Mouse (Mus musculus) midbrain, embryonic 15.5 days (tissue): ENCODE measurements around the gene Rcan1. TPM values are rescaled to one million over a fixed set of nuclear protein-coding genes. Genes with fewer than 3 reads are reported as not detected.

Experiments used
- ATAC-seq: fragments of 200-750 bp; cut with Nextera tagmentation; replicated peaks from 2 replicates; pipeline ENCODE4 v1.8.0; 2017; ENCODE audit warnings: moderate TSS enrichment
- H3K27ac ChIP-seq: fragments of 300-500 bp; sonication (generic); 2 replicates; pipeline ENCODE4 v1.5.1; 2015; ENCODE audit warnings: mild to moderate bottlenecking, inconsistent platforms
- H3K27me3 ChIP-seq: fragments of 300-500 bp; sonication (generic); replicated peaks from 2 replicates; pipeline ENCODE4 v1.6.1; 2015; ENCODE audit warnings: inconsistent platforms
- H3K36me3 ChIP-seq: fragments of 300-500 bp; sonication (generic); replicated peaks from 2 replicates; pipeline ENCODE4 v1.6.1; 2015; ENCODE audit warnings: inconsistent platforms
- H3K4me1 ChIP-seq: fragments of 300-500 bp; sonication (generic); 2 replicates; pipeline ENCODE4 v1.6.1; 2015; ENCODE audit warnings: inconsistent platforms
- H3K4me2 ChIP-seq: fragments of 300-500 bp; sonication (generic); 2 replicates; pipeline ENCODE4 v1.6.1; 2015; ENCODE audit warnings: inconsistent platforms, mild to moderate bottlenecking, moderate library complexity
- H3K4me3 ChIP-seq: fragments of 300-500 bp; sonication (generic); 2 replicates; pipeline ENCODE4 v1.5.1; 2015; ENCODE audit warnings: mild to moderate bottlenecking, inconsistent platforms
- H3K9ac ChIP-seq: fragments of 300-500 bp; sonication (generic); 2 replicates; pipeline ENCODE4 v1.6.1; 2015; ENCODE audit warnings: mild to moderate bottlenecking, inconsistent platforms
- H3K9me3 ChIP-seq: fragments of 300-500 bp; sonication (generic); 2 replicates; pipeline ENCODE4 v1.6.1; 2016; ENCODE audit warnings: inconsistent platforms
- WGBS: fragments of 180-500 bp; shearing (Covaris S2); methylation state at CpG from one replicate; pipeline ENCODE4 v1.1.7; 2015; ENCODE audit warnings: mixed read lengths; 5-methylcytosine and 5-hydroxymethylcytosine counted together
- polyA plus RNA-seq: library from polyadenylated mRNA; unstranded; fragments of >200 nt; fragmentation: Nextera tagmentation; extraction: Ambion mirVana; gene quantifications from 2 replicates; pipeline ENCODE4 v1.2.1, GENCODE M21; 2015

Gene Rcan1
- polyA plus RNA-seq, 1 experiment from 2014 or later: 82.1 TPM

GRCm38 (mm10) chr16:92449080-92449479, 21.6 kb downstream of the Rcan1 start:
- WGBS: 93% methylated on average over 14 of the region's 14 CpGs
- H3K9me3 ChIP-seq: no peaks in the 10 kb centered on the region
- H3K36me3 ChIP-seq: no peaks in the 10 kb centered on the region
- H3K4me3 ChIP-seq: no peak overlapping the region
- no peak overlapping the region for H3K4me2 ChIP-seq
- no peaks in the 10 kb centered on the region for H3K4me1 ChIP-seq
- H3K27me3 ChIP-seq: no peaks in the 10 kb centered on the region
- no peak overlapping the region for H3K27ac ChIP-seq
- no peak overlapping the region for H3K9ac ChIP-seq
- no peak for ATAC-seq

- no peaks in the 10 kb centered on the region for H3K36me3 ChIP-seq
- H3K9ac ChIP-seq: no peak overlapping the region
- 54% methylated on average over 10 of the region's 10 CpGs for WGBS
- H3K4me1 ChIP-seq: peaks cover 12% of the 10 kb centered on the region; the same call in 1 of the 2 replicates
- no peaks in the 10 kb centered on the region for H3K27me3 ChIP-seq
- no peaks in the 10 kb centered on the region for H3K9me3 ChIP-seq
- ATAC-seq: no peak
- H3K4me2 ChIP-seq: no peak overlapping the region
- H3K4me3 ChIP-seq: no peak overlapping the region
- no peak overlapping the region for H3K27ac ChIP-seq
Observed at GRCm38 (mm10) chr16:92445377-92445776, 25.3 kb downstream of the Rcan1 start.

- H3K4me1 ChIP-seq: peaks cover 16% of the 10 kb centered on the region
- ATAC-seq: no peak
- no peak overlapping the region for H3K27ac ChIP-seq
- H3K9ac ChIP-seq: no peak overlapping the region
- H3K9me3 ChIP-seq: no peaks in the 10 kb centered on the region
- H3K4me3 ChIP-seq: no peak overlapping the region
- H3K36me3 ChIP-seq: no peaks in the 10 kb centered on the region
- no peaks in the 10 kb centered on the region for H3K27me3 ChIP-seq
- no peak overlapping the region for H3K4me2 ChIP-seq
- 74% methylated on average over 13 of the region's 13 CpGs for WGBS
Observed at GRCm38 (mm10) chr16:92443644-92444113, 27.0 kb downstream of the Rcan1 start.

GRCm38 (mm10) chr16:92442946-92443345, 27.7 kb downstream of the Rcan1 start:
- no peaks in the 10 kb centered on the region for H3K36me3 ChIP-seq
- no peaks in the 10 kb centered on the region for H3K9me3 ChIP-seq
- H3K4me1 ChIP-seq: peaks cover 20% of the 10 kb centered on the region
- no peak overlapping the region for H3K4me2 ChIP-seq
- H3K9ac ChIP-seq: no peak overlapping the region
- H3K4me3 ChIP-seq: no peak overlapping the region
- no peak for ATAC-seq
- no peaks in the 10 kb centered on the region for H3K27me3 ChIP-seq
- no peak overlapping the region for H3K27ac ChIP-seq
- 92% methylated on average over 4 of the region's 4 CpGs for WGBS

GRCm38 (mm10) chr16:92442150-92442549, 28.5 kb downstream of the Rcan1 start:
- Histone ChIP-seq H3K27me3 (no peaks in the 10 kb centered on the region), H3K36me3 (no peaks in the 10 kb centered on the region)
- no peak for ATAC-seq

GRCm38 (mm10) chr16:92441203-92441602, 29.5 kb downstream of the Rcan1 start:
- Histone ChIP-seq H3K27me3 (no peaks in the 10 kb centered on the region), H3K36me3 (no peaks in the 10 kb centered on the region), H3K27ac (no peak overlapping the region), H3K4me1 (peaks cover 23% of the 10 kb centered on the region), H3K9ac (no peak overlapping the region), H3K9me3 (no peaks in the 10 kb centered on the region), H3K4me3 (no peak overlapping the region), H3K4me2 (no peak overlapping the region)
- ATAC-seq: no peak
- 68% methylated on average over 3 of the region's 3 CpGs for WGBS

More at GRCm38 (mm10) chr16:92442150-92442549, 28.5 kb downstream of the Rcan1 start:
- no peaks in the 10 kb centered on the region for H3K9me3 ChIP-seq
- WGBS: 94% methylated on average over 11 of the region's 11 CpGs
- peaks cover 23% of the 10 kb centered on the region for H3K4me1 ChIP-seq
- H3K4me3 ChIP-seq: no peak overlapping the region
- no peak overlapping the region for H3K4me2 ChIP-seq
- H3K9ac ChIP-seq: no peak overlapping the region
- H3K27ac ChIP-seq: no peak overlapping the region

GRCm38 (mm10) chr16:92440229-92440628, 30.4 kb downstream of the Rcan1 start:
- ATAC-seq: no peak
- 68% methylated on average over 8 of the region's 8 CpGs for WGBS
- H3K27me3 ChIP-seq: no peaks in the 10 kb centered on the region
- no peaks in the 10 kb centered on the region for H3K36me3 ChIP-seq
- no peak overlapping the region for H3K9ac ChIP-seq
- H3K4me3 ChIP-seq: no peak overlapping the region
- no peaks in the 10 kb centered on the region for H3K9me3 ChIP-seq
- H3K27ac ChIP-seq: peak overlapping the region; percentile 7; the same call in 1 of the 2 replicates
- H3K4me1 ChIP-seq: peaks cover 27% of the 10 kb centered on the region
- H3K4me2 ChIP-seq: no peak overlapping the region

- Histone ChIP-seq H3K4me2 (no peak overlapping the region), H3K27ac (no peak overlapping the region), H3K9ac (no peak overlapping the region), H3K27me3 (no peaks in the 10 kb centered on the region), H3K4me3 (no peak overlapping the region), H3K4me1 (peaks cover 27% of the 10 kb centered on the region), H3K9me3 (no peaks in the 10 kb centered on the region), H3K36me3 (no peaks in the 10 kb centered on the region)
- no peak for ATAC-seq
- WGBS: 64% methylated on average over 2 of the region's 2 CpGs
Observed at GRCm38 (mm10) chr16:92439775-92440174, 30.9 kb downstream of the Rcan1 start.

GRCm38 (mm10) chr16:92435431-92435985, 35.2 kb downstream of the Rcan1 start:
- H3K27me3 ChIP-seq: no peaks in the 10 kb centered on the region
- H3K4me1 ChIP-seq: peaks cover 15% of the 10 kb centered on the region; the same call in 1 of the 2 replicates
- peak; percentile 48 for ATAC-seq
- H3K36me3 ChIP-seq: no peaks in the 10 kb centered on the region
- 75% methylated on average over 18 of the region's 18 CpGs for WGBS
- H3K4me2 ChIP-seq: no peak overlapping the region
- peak overlapping the region; percentile 13; the same call in 1 of the 2 replicates for H3K27ac ChIP-seq
- no peaks in the 10 kb centered on the region for H3K9me3 ChIP-seq
- no peak overlapping the region for H3K9ac ChIP-seq
- no peak overlapping the region for H3K4me3 ChIP-seq

GRCm38 (mm10) chr16:92433176-92433575, 37.5 kb downstream of the Rcan1 start:
- H3K4me3 ChIP-seq: no peak overlapping the region
- WGBS: 93% methylated on average over 3 of the region's 3 CpGs
- ATAC-seq: no peak

GRCm38 (mm10) chr16:92430731-92431130, 39.9 kb downstream of the Rcan1 start:
- Histone ChIP-seq H3K9me3 (no peaks in the 10 kb centered on the region), H3K4me2 (no peak overlapping the region), H3K36me3 (no peaks in the 10 kb centered on the region), H3K27me3 (no peaks in the 10 kb centered on the region), H3K27ac (no peak overlapping the region), H3K9ac (no peak overlapping the region), H3K4me1 (peaks cover 15% of the 10 kb centered on the region; the same call in 1 of the 2 replicates), H3K4me3 (no peak overlapping the region)
- 93% methylated on average over 8 of the region's 8 CpGs for WGBS
- no peak for ATAC-seq

More at GRCm38 (mm10) chr16:92433176-92433575, 37.5 kb downstream of the Rcan1 start:
- no peak overlapping the region for H3K27ac ChIP-seq
- no peaks in the 10 kb centered on the region for H3K27me3 ChIP-seq
- H3K4me1 ChIP-seq: peaks cover 10% of the 10 kb centered on the region
- H3K36me3 ChIP-seq: no peaks in the 10 kb centered on the region
- no peaks in the 10 kb centered on the region for H3K9me3 ChIP-seq
- H3K4me2 ChIP-seq: no peak overlapping the region
- no peak overlapping the region for H3K9ac ChIP-seq

GRCm38 (mm10) chr16:92428197-92428950, 42.3 kb downstream of the Rcan1 start:
- ATAC-seq: no peak
- no peak overlapping the region for H3K27ac ChIP-seq
- H3K4me3 ChIP-seq: no peak overlapping the region
- H3K27me3 ChIP-seq: no peaks in the 10 kb centered on the region
- H3K4me2 ChIP-seq: no peak overlapping the region
- no peak overlapping the region for H3K9ac ChIP-seq
- WGBS: 61% methylated on average over 19 of the region's 19 CpGs
- peaks cover 12% of the 10 kb centered on the region; the same call in 1 of the 2 replicates for H3K4me1 ChIP-seq
- no peaks in the 10 kb centered on the region for H3K9me3 ChIP-seq
- no peaks in the 10 kb centered on the region for H3K36me3 ChIP-seq
